Mouse (Mus musculus): ENCODE measurements around the gene Bnc2. TPM values are rescaled to one million over a fixed set of nuclear protein-coding genes. Genes with fewer than 3 reads are reported as not detected.

Gene Bnc2
- not detected in 2 replicates for polyA plus RNA-seq (2012; ENCODE audit: low replicate concordance)

GRCm38 (mm10) chr4:84675171-84675973 is at the start of gene Bnc2:
Gene Bnc2, minus strand, starts transcription at chr4:84675275.

Other genes starting within 250 kb of the Bnc2 start
- gene Cntln, start 209.0 kb upstream of the Bnc2 start, polyA plus RNA-seq (2012; ENCODE audit: low replicate concordance), result 0.86 and 1.5 TPM in 2 replicates

Data from hematopoietic multipotent progenitor cell, adult 10-12 weeks (in vitro differentiated cells).